Mouse (Mus musculus) forebrain, embryonic 15.5 days (tissue): ENCODE results near the gene Ccsap. TPM values are rescaled to one million over a fixed set of nuclear protein-coding genes. Genes with fewer than 3 reads are reported as not detected.

Experiments used
- ATAC-seq: fragments of 200-750 bp; cut with Nextera tagmentation; replicated peaks from 2 replicates; pipeline ENCODE4 v1.8.0; 2017; ENCODE audit warnings: mild to moderate bottlenecking, moderate TSS enrichment, moderate library complexity
- H3K27ac ChIP-seq: fragments of 300-500 bp; sonication (generic); replicated peaks from 2 replicates; pipeline ENCODE4 v1.5.1; 2015; ENCODE audit warnings: mild to moderate bottlenecking, inconsistent platforms
- H3K27me3 ChIP-seq: fragments of 300-500 bp; sonication (generic); 2 replicates; pipeline ENCODE4 v1.6.1; 2015; ENCODE audit warnings: inconsistent platforms
- H3K36me3 ChIP-seq: fragments of 300-500 bp; sonication (generic); 2 replicates; pipeline ENCODE4 v1.6.1; 2015; ENCODE audit warnings: mild to moderate bottlenecking, inconsistent platforms
- H3K4me1 ChIP-seq: fragments of 300-500 bp; sonication (generic); 2 replicates; pipeline ENCODE4 v1.6.1; 2015; ENCODE audit warnings: inconsistent platforms
- H3K4me2 ChIP-seq: fragments of 300-500 bp; sonication (generic); replicated peaks from 2 replicates; pipeline ENCODE4 v1.6.1; 2015; ENCODE audit warnings: mild to moderate bottlenecking, inconsistent platforms
- H3K4me3 ChIP-seq: fragments of 300-500 bp; sonication (generic); 2 replicates; pipeline ENCODE4 v1.5.1; 2015; ENCODE audit warnings: mild to moderate bottlenecking, inconsistent platforms
- H3K9ac ChIP-seq: fragments of 300-500 bp; sonication (generic); replicated peaks from 2 replicates; pipeline ENCODE4 v1.6.1; 2015; ENCODE audit warnings: mild to moderate bottlenecking, inconsistent platforms
- H3K9me3 ChIP-seq: fragments of 300-500 bp; sonication (generic); 2 replicates; pipeline ENCODE4 v1.6.1; 2016; ENCODE audit warnings: inconsistent platforms
- WGBS: fragments of 180-500 bp; shearing (Covaris S2); methylation state at CpG from one replicate; pipeline ENCODE4 v1.1.7; 2015; ENCODE audit warnings: mixed read lengths; 5-methylcytosine and 5-hydroxymethylcytosine counted together
- polyA plus RNA-seq: library from polyadenylated mRNA; unstranded; fragments of >200 nt; fragmentation: Nextera tagmentation; extraction: Ambion mirVana; gene quantifications from 2 replicates; pipeline ENCODE4 v1.2.1, GENCODE M21; 2015

Gene Ccsap
- polyA plus RNA-seq: 8.2 and 8.3 TPM in 2 replicates

DNA sequence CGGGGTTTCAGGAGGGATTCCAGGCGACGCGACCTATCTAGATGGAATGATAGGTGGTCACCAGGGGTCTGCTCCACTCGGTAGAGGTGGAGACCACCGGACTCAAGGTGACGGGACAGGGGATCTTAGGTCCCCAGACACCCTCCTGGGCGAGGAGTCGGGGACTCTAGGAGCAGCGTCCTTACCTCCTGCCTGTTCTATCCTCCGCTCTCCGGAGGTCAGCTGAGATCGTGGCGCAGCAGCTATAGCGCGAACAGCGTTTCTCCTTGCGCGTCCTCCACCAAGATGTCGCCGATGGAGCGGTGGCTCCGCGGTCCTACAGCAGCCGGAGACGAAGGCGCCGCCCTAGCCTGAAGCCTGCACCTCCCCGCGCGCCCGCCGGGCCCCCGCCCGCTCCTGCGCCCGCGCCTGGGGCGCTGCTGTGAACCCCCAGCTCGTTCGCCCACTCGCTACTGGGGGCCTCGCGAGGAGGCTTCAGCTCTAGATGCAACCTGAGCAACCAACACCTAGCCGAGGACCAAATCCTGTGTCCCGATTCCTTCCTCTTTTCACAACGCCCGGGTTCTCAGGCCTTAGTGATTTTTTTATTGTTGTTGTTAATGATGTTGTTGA lies at the start of gene Ccsap:
Ccsap (minus strand) TSS at position 562 of the 612 bp plus-strand sequence.
- under 1% methylated on average over 48 of the region's 48 CpGs for WGBS
- Histone ChIP-seq H3K9me3 (no peaks in the 10 kb centered on the region), H3K4me3 (peak within 1 kb of the TSS; percentile 88), H3K4me1 (peaks cover 21% of the 10 kb centered on the region), H3K36me3 (no peaks in the 10 kb centered on the region), H3K4me2 (peak within 1 kb of the TSS; percentile 87), H3K9ac (peak within 1 kb of the TSS; percentile 79), H3K27me3 (peaks cover 7% of the 10 kb centered on the region; the same call in 1 of the 2 replicates), H3K27ac (peak within 1 kb of the TSS; percentile 77)
- ATAC-seq: peak; percentile 84

- no peak overlapping the region for H3K27ac ChIP-seq
- peaks cover 68% of the 10 kb centered on the region for H3K36me3 ChIP-seq
- H3K9me3 ChIP-seq: no peaks in the 10 kb centered on the region
- H3K4me2 ChIP-seq: no peak overlapping the region
- 92% methylated on average over 6 of the region's 6 CpGs for WGBS
- no peak overlapping the region for H3K4me3 ChIP-seq
- no peaks in the 10 kb centered on the region for H3K4me1 ChIP-seq
- H3K9ac ChIP-seq: no peak overlapping the region
- no peak for ATAC-seq
- H3K27me3 ChIP-seq: no peaks in the 10 kb centered on the region
Observed at GRCm38 (mm10) chr8:123907604-123908003, 47.6 kb upstream of the Ccsap start.

DNA sequence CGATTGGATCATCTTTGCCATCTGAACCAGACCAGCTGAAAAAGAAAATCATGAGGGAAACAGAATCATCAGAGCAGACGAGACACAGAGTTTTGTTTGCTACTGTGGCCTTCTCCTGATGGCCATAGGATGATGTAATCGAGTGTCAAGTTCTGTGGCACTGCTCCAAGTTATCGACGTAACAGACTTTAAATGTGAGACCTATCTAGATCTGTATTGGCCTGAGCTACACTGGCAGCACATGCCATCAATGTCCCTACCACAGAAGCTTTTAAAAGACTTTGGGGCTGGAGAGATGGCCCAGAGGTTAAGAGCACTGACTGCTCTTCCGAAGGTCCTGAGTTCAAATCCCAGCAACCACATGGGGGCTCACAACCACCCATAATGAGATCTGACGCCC lies 42.6 kb upstream of the Ccsap start:
- Histone ChIP-seq H3K27ac (no peak overlapping the region), H3K27me3 (no peaks in the 10 kb centered on the region), H3K9me3 (no peaks in the 10 kb centered on the region), H3K9ac (no peak overlapping the region), H3K4me1 (no peaks in the 10 kb centered on the region), H3K36me3 (peaks cover 64% of the 10 kb centered on the region), H3K4me2 (no peak overlapping the region), H3K4me3 (no peak overlapping the region)
- WGBS: 85% methylated on average over 7 of the region's 7 CpGs
- ATAC-seq: no peak

GRCm38 (mm10) chr8:123899366-123899765 lies 39.4 kb upstream of the Ccsap start:
- peaks cover 9% of the 10 kb centered on the region for H3K27me3 ChIP-seq
- H3K36me3 ChIP-seq: peaks cover 46% of the 10 kb centered on the region
- no peak overlapping the region for H3K4me3 ChIP-seq
- no peak for ATAC-seq
- WGBS: 89% methylated on average over 7 of the region's 7 CpGs
- no peak overlapping the region for H3K4me2 ChIP-seq
- no peaks in the 10 kb centered on the region for H3K9me3 ChIP-seq
- H3K9ac ChIP-seq: no peak overlapping the region
- H3K27ac ChIP-seq: no peak overlapping the region
- no peaks in the 10 kb centered on the region for H3K4me1 ChIP-seq

GRCm38 (mm10) chr8:123898576-123898975 lies 38.6 kb upstream of the Ccsap start:
- Histone ChIP-seq H3K4me3 (no peak overlapping the region), H3K36me3 (peaks cover 38% of the 10 kb centered on the region), H3K27me3 (peaks cover 17% of the 10 kb centered on the region), H3K4me1 (no peaks in the 10 kb centered on the region), H3K27ac (no peak overlapping the region), H3K9ac (no peak overlapping the region), H3K4me2 (no peak overlapping the region), H3K9me3 (no peaks in the 10 kb centered on the region)
- WGBS: 91% methylated on average over 5 of the region's 5 CpGs
- no peak for ATAC-seq

DNA sequence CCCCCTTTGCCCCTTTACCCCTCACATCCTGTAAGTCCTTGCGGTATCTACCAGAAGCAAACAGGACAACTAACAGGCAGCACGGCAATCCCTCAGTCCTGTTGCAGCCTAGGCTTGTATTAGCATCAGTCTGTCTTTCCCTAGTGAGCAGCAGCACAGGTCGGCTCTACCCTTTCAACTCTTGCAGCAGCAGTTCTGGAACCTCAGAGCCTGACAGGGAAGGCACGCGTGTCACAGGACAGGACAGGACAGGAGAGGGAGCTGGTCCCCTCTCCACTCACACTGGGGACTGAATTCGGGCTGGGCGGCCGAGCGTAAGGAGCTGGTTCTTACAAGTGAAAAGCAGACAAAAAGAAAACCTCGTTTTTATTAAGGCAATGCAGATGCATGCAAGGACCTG lies 36.8 kb upstream of the Ccsap start:
- Histone ChIP-seq H3K36me3 (peaks cover 22% of the 10 kb centered on the region), H3K27me3 (peaks cover 33% of the 10 kb centered on the region), H3K4me1 (peaks cover 10% of the 10 kb centered on the region), H3K9ac (no peak overlapping the region), H3K4me3 (no peak overlapping the region), H3K4me2 (no peak overlapping the region), H3K27ac (no peak overlapping the region), H3K9me3 (no peaks in the 10 kb centered on the region)
- no peak for ATAC-seq
- 51% methylated on average over 10 of the region's 10 CpGs for WGBS

DNA sequence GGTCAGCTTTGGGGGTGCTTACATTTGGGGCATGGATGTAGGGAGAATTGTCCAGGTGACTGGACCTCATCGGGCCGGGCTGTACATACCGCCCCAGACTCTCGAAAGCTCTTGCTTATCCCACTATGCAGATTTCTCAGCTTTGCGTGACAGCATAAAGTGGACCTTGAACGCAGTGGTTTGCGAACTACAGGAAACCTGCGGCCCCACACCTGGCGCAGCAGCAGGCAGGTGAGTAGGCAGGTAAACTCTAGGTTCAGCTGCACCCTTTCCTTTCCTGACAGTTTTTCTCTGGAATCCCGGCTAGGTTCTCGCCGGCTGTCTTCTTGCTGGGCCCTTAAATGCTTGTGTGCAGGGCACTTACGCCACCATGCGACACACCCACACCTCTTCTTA lies 36.4 kb upstream of the Ccsap start:
- no peak overlapping the region for H3K4me3 ChIP-seq
- 62% methylated on average over 13 of the region's 14 CpGs for WGBS
- peaks cover 14% of the 10 kb centered on the region for H3K4me1 ChIP-seq
- H3K36me3 ChIP-seq: peaks cover 18% of the 10 kb centered on the region
- ATAC-seq: no peak
- peaks cover 35% of the 10 kb centered on the region for H3K27me3 ChIP-seq
- no peak overlapping the region for H3K4me2 ChIP-seq
- H3K9me3 ChIP-seq: no peaks in the 10 kb centered on the region
- no peak overlapping the region for H3K9ac ChIP-seq
- no peak overlapping the region for H3K27ac ChIP-seq

GRCm38 (mm10) chr8:123895680-123896365 lies 35.8 kb upstream of the Ccsap start:
- H3K36me3 ChIP-seq: peaks cover 13% of the 10 kb centered on the region
- ATAC-seq: no peak
- no peak overlapping the region for H3K4me3 ChIP-seq
- H3K27me3 ChIP-seq: peaks cover 40% of the 10 kb centered on the region
- H3K9me3 ChIP-seq: no peaks in the 10 kb centered on the region
- H3K27ac ChIP-seq: no peak overlapping the region
- 72% methylated on average over 9 of the region's 9 CpGs for WGBS
- H3K4me2 ChIP-seq: no peak overlapping the region
- H3K4me1 ChIP-seq: peaks cover 18% of the 10 kb centered on the region
- H3K9ac ChIP-seq: no peak overlapping the region

DNA sequence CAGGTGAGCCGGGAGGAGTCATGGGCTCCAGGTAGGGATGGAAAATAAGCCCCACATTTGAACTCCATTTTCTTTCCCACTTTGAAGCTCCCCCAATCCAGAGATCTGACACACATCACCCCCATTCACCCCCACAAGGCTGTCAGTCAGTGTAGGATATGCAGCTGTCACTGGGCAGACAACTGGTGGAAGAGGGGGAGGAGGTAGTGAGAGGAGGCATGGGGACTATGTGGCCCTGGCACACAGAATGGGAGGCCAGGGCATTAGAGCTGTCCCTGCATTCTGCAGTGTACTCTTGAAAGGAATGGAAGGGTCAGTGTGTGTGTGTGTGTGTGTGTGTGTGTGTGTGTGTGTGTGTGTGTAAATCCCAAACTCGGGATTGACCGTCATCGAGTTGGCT lies 35.2 kb upstream of the Ccsap start:
- Histone ChIP-seq H3K27me3 (peaks cover 46% of the 10 kb centered on the region), H3K4me2 (no peak overlapping the region), H3K4me3 (no peak overlapping the region), H3K36me3 (peaks cover 7% of the 10 kb centered on the region), H3K9ac (no peak overlapping the region), H3K4me1 (peaks cover 18% of the 10 kb centered on the region), H3K27ac (no peak overlapping the region), H3K9me3 (no peaks in the 10 kb centered on the region)
- WGBS: 80% methylated on average over 4 of the region's 4 CpGs
- no peak for ATAC-seq

DNA sequence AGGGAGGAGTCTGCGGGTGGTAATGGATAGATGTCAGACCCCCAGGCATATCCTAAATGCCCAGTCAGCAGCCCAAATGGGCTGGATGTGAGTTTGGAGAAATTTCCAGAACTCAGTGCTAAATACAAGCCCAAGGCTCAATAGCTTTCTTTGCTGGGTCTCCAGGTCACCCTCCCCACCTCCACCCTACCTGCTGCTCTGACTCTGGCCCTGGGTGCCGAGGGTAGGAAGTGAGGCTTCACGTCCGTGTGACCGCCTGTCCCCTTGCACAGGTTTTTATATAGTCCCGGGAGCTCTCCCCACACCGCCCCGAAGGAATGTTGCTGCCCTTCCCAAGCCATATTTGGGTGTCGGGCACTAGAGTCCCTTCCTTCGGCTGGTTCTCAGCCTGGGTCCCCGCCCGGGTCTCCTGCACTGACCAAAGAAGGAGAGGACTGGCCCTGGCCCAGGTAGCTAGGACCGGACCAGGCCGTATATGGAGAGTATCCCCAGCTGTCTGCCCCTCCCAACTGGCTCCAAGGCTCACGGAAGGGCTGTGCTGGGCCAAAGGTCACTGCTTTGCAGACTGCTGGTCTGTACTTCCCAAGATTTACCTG lies 34.6 kb upstream of the Ccsap start, which contains the start of gene Acta1:
Acta1 (minus strand) TSS at position 250 of the 596 bp plus-strand sequence.
- Histone ChIP-seq H3K9ac (no peak within 1 kb of the TSS), H3K27me3 (peaks cover 51% of the 10 kb centered on the region), H3K4me3 (no peak within 1 kb of the TSS), H3K4me1 (peaks cover 18% of the 10 kb centered on the region), H3K9me3 (no peaks in the 10 kb centered on the region), H3K27ac (no peak within 1 kb of the TSS), H3K36me3 (0 out of 2 replicates have a peak, but pooled peaks cover 5% of the 10 kb centered on the region), H3K4me2 (no peak within 1 kb of the TSS)
- ATAC-seq: no peak
- 28% methylated on average over 15 of the region's 15 CpGs for WGBS

GRCm38 (mm10) chr8:123893413-123893812 lies 33.4 kb upstream of the Ccsap start:
- no peak for ATAC-seq
- Histone ChIP-seq H3K9me3 (no peaks in the 10 kb centered on the region), H3K36me3 (0 out of 2 replicates have a peak, but pooled peaks cover 3% of the 10 kb centered on the region), H3K4me2 (no peak overlapping the region), H3K27ac (no peak overlapping the region), H3K9ac (no peak overlapping the region), H3K4me3 (no peak overlapping the region), H3K4me1 (peaks cover 18% of the 10 kb centered on the region), H3K27me3 (peaks cover 52% of the 10 kb centered on the region)
- WGBS: 81% methylated on average over 11 of the region's 11 CpGs

GRCm38 (mm10) chr8:123892586-123893155 lies 32.7 kb upstream of the Ccsap start:
- Histone ChIP-seq H3K4me3 (peak overlapping the region; percentile 50), H3K36me3 (0 out of 2 replicates have a peak, but pooled peaks cover 3% of the 10 kb centered on the region), H3K9ac (peak overlapping the region; percentile 74), H3K27me3 (peaks cover 52% of the 10 kb centered on the region), H3K4me1 (peaks cover 18% of the 10 kb centered on the region), H3K9me3 (no peaks in the 10 kb centered on the region), H3K4me2 (peak overlapping the region; percentile 87), H3K27ac (no peak overlapping the region)
- WGBS: 14% methylated on average over 30 of the region's 30 CpGs
- peak; percentile 35; the same call in 1 of the 2 replicates for ATAC-seq
